Mouse (Mus musculus) brain, embryonic 14.5 days (tissue): ENCODE measurements around the gene Ncan.

ENCODE experiments used
- CTCF ChIP-seq: fragments of 200-500 bp; IDR thresholded peaks from 2 replicates; pipeline ENCODE4 v1.5.1; 2012; ENCODE audit warnings: inconsistent platforms, mild to moderate bottlenecking, moderate library complexity, borderline replicate concordance; ENCODE audit not compliant: insufficient read depth, insufficient read length; ENCODE audit errors: extremely low read depth
- POLR2A ChIP-seq: fragments of 200-500 bp; IDR thresholded peaks from 2 replicates; pipeline ENCODE4 v1.6.1; 2012; ENCODE audit warnings: mild to moderate bottlenecking, inconsistent platforms, borderline replicate concordance; ENCODE audit not compliant: poor library complexity, insufficient read depth, insufficient read length, severe bottlenecking; ENCODE audit errors: extremely low read depth

GRCm38 (mm10) chr8:70150158-70150557 lies 29.5 kb upstream of the Ncan start:
- TF ChIP-seq POLR2A (no peak), CTCF (no peak)
